Mouse (Mus musculus) embryonic facial prominence, embryonic 11.5 days (tissue): Measurements from ENCODE around the gene Trp53i13. TPM values are rescaled to one million over a fixed set of nuclear protein-coding genes. Genes with fewer than 3 reads are reported as not detected.

Experiments used
- ATAC-seq: fragments of 200-750 bp; cut with Nextera tagmentation; replicated peaks from 2 replicates; pipeline ENCODE4 v1.8.0; 2017; ENCODE audit warnings: low read depth; ENCODE audit not compliant: insufficient number of reproducible peaks, low FRiP score, low TSS enrichment
- DNase-seq: peaks from one replicate; pipeline ENCODE4 v3.0.0-alpha.2; 2015; ENCODE audit warnings: low spot score
- H3K27ac ChIP-seq: fragments of 300-500 bp; sonication (generic); replicated peaks from 2 replicates; pipeline ENCODE4 v1.5.1; 2014; ENCODE audit warnings: mild to moderate bottlenecking, low read depth, low read length, control low read depth
- H3K27me3 ChIP-seq: fragments of 300-500 bp; sonication (generic); 2 replicates; pipeline ENCODE4 v1.6.1; 2014; ENCODE audit warnings: mild to moderate bottlenecking, low read length, moderate library complexity, mixed read lengths; ENCODE audit not compliant: control insufficient read depth, insufficient read depth
- H3K36me3 ChIP-seq: fragments of 300-500 bp; sonication (generic); replicated peaks from 2 replicates; pipeline ENCODE4 v1.6.1; 2014; ENCODE audit warnings: low read depth, mild to moderate bottlenecking, low read length, moderate library complexity, mixed read lengths; ENCODE audit not compliant: control insufficient read depth, insufficient read depth
- H3K4me1 ChIP-seq: fragments of 300-500 bp; sonication (generic); 2 replicates; pipeline ENCODE4 v1.6.1; 2014; ENCODE audit warnings: low read length, mixed read lengths; ENCODE audit not compliant: control insufficient read depth, insufficient read depth
- H3K4me2 ChIP-seq: fragments of 300-500 bp; sonication (generic); 2 replicates; pipeline ENCODE4 v1.6.1; 2014; ENCODE audit warnings: low read depth, mild to moderate bottlenecking, control low read depth, low read length, moderate library complexity
- H3K4me3 ChIP-seq: fragments of 300-500 bp; sonication (generic); 2 replicates; pipeline ENCODE4 v1.5.1; 2014; ENCODE audit warnings: low read depth, low read length, control low read depth
- H3K9ac ChIP-seq: fragments of 300-500 bp; sonication (generic); replicated peaks from 2 replicates; pipeline ENCODE4 v1.6.1; 2014; ENCODE audit warnings: mild to moderate bottlenecking, control low read depth, low read length
- H3K9me3 ChIP-seq: fragments of 300-500 bp; sonication (generic); replicated peaks from 2 replicates; pipeline ENCODE4 v1.6.1; 2016; ENCODE audit warnings: mild to moderate bottlenecking, low read length, inconsistent platforms, mixed read lengths; ENCODE audit not compliant: control insufficient read depth
- WGBS: fragments of 180-500 bp; shearing (Covaris S2); extraction: QIAGEN DNeasy Blood & Tissue Kit; methylation state at CpG from one replicate; pipeline ENCODE4 v1.1.7; 2014; 5-methylcytosine and 5-hydroxymethylcytosine counted together
- polyA plus RNA-seq: library from polyadenylated mRNA; unstranded; fragments of >200 nt; fragmentation: Nextera tagmentation; extraction: Ambion mirVana; gene quantifications from 2 replicates; pipeline ENCODE4 v1.2.1, GENCODE M21; 2014

The Trp53i13 gene
- polyA plus RNA-seq, 1 experiment from 2014 or later, result 31.0 TPM

DNA sequence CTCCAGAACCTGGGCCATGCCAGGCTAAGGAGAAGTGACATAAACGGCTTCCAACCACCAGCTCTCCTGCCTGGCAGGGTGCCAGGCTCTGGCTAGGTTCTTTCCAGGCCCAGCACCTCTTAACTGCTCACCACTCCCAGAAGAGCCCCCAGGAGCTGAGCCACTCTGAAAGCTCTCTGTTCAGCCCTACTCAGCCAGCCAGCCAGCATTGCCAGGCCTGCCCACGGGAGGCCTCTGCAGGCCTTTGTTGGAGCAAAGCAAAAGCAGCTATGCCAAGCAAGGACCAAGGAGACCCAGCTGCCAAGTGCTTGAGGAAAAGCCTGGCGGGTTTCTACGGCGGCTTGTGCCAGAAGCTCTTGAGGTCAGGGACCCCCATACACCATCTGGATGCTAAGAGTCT lies 29.0 kb downstream of the Trp53i13 start:
- Histone ChIP-seq H3K4me1 (peaks cover 2% of the 10 kb centered on the region; the same call in 1 of the 2 replicates), H3K4me3 (no peak overlapping the region), H3K27ac (no peak overlapping the region), H3K36me3 (no peaks in the 10 kb centered on the region), H3K9ac (no peak overlapping the region), H3K4me2 (no peak overlapping the region), H3K27me3 (no peaks in the 10 kb centered on the region), H3K9me3 (no peaks in the 10 kb centered on the region)
- ATAC-seq, result no peak
- 82% methylated on average over 5 of the region's 5 CpGs for WGBS
- DNase-seq, result no peak

DNA sequence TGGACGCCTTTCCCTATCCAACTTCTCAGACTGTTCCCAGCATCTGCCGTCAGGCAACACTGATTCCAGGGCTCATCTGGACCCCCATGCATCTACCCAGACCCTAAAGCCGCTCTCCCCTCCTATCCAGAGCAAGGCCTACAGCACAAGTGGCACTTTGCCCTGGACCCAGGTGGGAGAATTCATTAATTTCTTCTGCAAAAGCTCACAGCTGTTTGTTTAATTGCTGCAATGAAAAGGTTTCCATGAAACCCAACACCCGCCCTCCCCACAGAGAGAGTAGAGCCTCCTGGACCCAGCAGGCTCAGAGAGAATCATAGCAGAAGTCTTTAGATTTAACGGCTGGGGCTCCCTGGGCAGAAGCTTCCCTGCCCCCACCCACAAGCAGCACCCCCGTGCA lies 30.6 kb downstream of the Trp53i13 start:
- Histone ChIP-seq H3K36me3 (no peaks in the 10 kb centered on the region), H3K4me3 (no peak overlapping the region), H3K27ac (no peak overlapping the region), H3K9ac (no peak overlapping the region), H3K4me1 (no peaks in the 10 kb centered on the region; the same call in 1 of the 2 replicates), H3K9me3 (no peaks in the 10 kb centered on the region), H3K27me3 (no peaks in the 10 kb centered on the region), H3K4me2 (no peak overlapping the region)
- no peak for DNase-seq
- ATAC-seq, result no peak
- 52% methylated on average over 6 of the region's 6 CpGs for WGBS

DNA sequence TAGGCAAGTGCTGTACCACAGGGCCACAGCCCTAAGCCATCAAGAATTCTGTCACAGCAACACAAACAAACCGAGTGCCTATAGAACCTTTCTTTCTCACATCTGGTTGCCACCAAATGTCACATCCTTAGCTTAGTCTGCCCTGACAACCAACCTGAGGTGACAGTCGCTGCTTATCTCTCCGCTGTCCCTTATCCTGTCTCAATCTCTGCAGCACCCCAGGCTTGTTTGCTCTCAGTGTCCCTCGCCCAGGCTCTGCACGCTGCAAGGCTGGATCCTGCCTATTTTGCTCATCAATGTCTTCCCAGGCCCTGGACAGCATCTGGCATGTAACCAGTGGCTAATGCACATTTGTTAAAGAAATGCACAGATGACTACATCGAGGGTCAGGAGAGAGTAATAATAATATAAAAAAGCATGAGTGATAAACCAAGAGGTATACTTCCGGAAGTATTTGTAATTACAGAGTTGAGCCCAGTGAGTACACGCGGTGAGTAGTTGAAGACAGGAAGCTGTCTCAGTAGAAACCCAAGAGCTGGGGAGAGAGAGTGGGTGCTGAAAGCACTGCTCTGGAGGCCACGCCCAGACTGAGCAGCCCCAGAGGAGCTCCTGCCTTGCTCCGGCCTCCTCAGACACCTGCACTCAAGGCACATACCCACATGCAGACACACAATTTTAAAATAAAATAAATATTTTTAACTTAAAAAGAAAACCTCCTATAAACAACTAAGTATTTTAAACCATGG lies 32.1 kb downstream of the Trp53i13 start:
- no peaks in the 10 kb centered on the region for H3K9me3 ChIP-seq
- H3K36me3 ChIP-seq, result no peaks in the 10 kb centered on the region
- H3K4me2 ChIP-seq, result no peak overlapping the region
- no peak overlapping the region for H3K4me3 ChIP-seq
- no peaks in the 10 kb centered on the region; the same call in 1 of the 2 replicates for H3K4me1 ChIP-seq
- no peaks in the 10 kb centered on the region for H3K27me3 ChIP-seq
- DNase-seq, result no peak
- WGBS, result 67% methylated on average over 11 of the region's 11 CpGs
- no peak for ATAC-seq
- H3K9ac ChIP-seq, result no peak overlapping the region
- no peak overlapping the region for H3K27ac ChIP-seq

DNA sequence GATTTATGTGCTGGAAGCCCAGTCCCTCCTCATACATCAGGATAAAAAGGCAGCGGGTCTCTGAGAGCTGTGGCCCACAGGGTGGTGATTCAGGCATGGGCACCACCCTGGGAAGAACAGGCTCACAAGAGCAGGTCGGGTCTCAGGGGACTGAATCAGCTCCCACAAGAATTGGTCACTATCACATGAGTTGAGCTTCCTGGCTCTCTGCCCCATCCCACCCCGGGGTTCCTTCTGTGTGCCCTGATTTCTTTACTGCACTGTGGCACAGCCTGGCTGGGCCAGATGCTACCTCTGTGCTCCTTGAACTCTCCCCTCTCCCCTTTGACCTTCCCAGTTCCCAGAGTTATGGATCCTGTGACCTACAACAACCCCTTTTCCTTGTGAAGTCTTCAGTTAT lies 32.7 kb downstream of the Trp53i13 start:
- no peaks in the 10 kb centered on the region for H3K9me3 ChIP-seq
- WGBS, result 65% methylated on average over 3 of the region's 3 CpGs
- ATAC-seq, result no peak

DNA sequence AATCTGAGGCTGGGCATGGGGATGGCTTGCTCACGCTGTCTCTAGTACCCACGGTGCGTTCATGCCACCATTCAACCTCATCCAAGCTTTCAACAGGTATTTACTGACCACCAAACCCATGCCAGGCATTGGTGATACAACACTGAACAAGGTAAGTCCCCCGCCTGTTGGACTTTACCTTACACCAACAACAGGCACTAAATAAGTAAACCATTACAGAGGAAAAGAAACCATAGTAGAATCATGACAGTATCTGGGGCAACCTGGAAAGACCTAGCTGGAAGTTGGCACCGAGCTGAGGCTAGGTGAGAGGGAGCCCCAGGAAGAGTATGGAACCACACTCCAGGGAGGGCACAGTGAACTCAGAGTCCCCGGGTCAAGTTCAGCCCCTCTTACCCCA lies 38.9 kb downstream of the Trp53i13 start:
- H3K27ac ChIP-seq, result no peak overlapping the region
- WGBS, result 97% methylated on average over 6 of the region's 6 CpGs
- no peaks in the 10 kb centered on the region for H3K27me3 ChIP-seq
- H3K4me1 ChIP-seq, result no peaks in the 10 kb centered on the region
- peaks cover 8% of the 10 kb centered on the region for H3K36me3 ChIP-seq
- H3K9me3 ChIP-seq, result no peaks in the 10 kb centered on the region
- no peak for DNase-seq
- H3K4me2 ChIP-seq, result no peak overlapping the region
- H3K4me3 ChIP-seq, result no peak overlapping the region
- H3K9ac ChIP-seq, result no peak overlapping the region
- ATAC-seq, result no peak

More for the DNA sequence above, 32.7 kb downstream of the Trp53i13 start:
- Histone ChIP-seq H3K36me3 (no peaks in the 10 kb centered on the region), H3K9ac (no peak overlapping the region), H3K4me1 (no peaks in the 10 kb centered on the region), H3K4me2 (no peak overlapping the region), H3K27ac (no peak overlapping the region), H3K27me3 (no peaks in the 10 kb centered on the region), H3K4me3 (no peak overlapping the region)
- DNase-seq, result no peak

DNA sequence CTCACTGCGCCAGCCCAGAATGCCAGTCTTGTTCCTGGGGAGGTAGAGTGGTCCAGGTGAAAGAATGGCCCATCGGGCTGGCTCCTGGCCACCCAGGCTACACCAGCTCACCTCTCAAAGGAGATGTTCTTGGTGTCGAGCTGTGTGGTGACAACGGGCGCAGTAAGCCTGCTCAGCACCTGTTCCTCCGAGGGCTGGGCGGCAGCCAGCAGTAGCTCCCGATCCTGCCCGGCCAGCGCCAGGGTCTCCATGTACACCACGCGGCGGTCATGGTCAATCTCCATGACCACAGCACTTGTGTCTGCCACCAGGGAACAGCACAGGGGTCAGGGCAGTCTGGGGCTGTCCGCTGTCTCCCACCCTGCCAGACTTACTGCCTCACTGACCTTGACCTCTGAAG lies 39.6 kb downstream of the Trp53i13 start:
- Histone ChIP-seq H3K4me1 (no peaks in the 10 kb centered on the region), H3K36me3 (peaks cover 8% of the 10 kb centered on the region), H3K4me2 (no peak overlapping the region), H3K9me3 (no peaks in the 10 kb centered on the region), H3K4me3 (no peak overlapping the region), H3K27ac (no peak overlapping the region), H3K9ac (no peak overlapping the region), H3K27me3 (no peaks in the 10 kb centered on the region)
- no peak for DNase-seq
- 94% methylated on average over 14 of the region's 14 CpGs for WGBS
- ATAC-seq, result no peak

DNA sequence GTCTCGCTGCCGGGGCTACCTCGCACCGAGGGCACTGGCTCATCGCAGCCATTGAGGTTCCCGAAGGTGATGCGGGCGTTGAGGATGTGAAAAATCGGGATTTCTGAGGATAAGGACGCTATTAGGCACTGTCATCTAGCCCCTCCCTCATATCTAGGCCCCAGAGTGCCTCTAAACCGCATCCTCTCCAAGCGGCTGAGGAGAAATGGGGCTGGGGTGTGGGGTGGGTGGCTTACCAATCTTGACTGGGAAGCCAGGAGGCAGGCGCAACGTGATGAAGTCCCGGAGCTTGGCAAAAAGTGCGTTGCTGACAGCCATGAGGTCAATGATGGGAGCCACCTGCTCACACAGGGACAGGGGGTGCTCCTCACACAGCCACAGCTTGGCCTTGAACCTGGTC lies 43.0 kb downstream of the Trp53i13 start:
- Histone ChIP-seq H3K27ac (no peak overlapping the region), H3K9ac (no peak overlapping the region), H3K27me3 (peaks cover 7% of the 10 kb centered on the region), H3K4me3 (no peak overlapping the region), H3K4me1 (no peaks in the 10 kb centered on the region), H3K36me3 (peaks cover 8% of the 10 kb centered on the region), H3K9me3 (no peaks in the 10 kb centered on the region), H3K4me2 (no peak overlapping the region)
- ATAC-seq, result no peak
- WGBS, result 88% methylated on average over 16 of the region's 16 CpGs
- DNase-seq, result no peak

DNA sequence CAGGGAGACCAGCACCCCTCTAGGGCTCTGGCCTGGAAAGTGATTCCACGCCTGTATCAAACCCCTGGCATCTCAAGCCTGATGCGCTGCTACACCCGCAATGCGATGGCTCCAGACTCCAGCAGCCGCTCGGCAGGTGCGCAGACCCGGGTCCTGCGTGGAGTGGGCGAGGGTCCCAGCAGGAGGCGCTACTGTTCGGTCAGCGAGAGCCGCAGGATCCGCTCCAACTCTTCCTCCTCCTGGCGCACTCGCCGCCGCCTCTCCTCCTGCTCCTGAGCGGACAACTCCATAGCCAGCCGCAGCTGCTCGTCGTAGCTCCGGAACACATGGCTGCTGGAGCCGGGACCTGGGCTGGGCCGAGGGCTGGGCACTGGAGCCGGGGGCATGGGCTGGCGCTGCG lies 44.4 kb downstream of the Trp53i13 start:
- Histone ChIP-seq H3K4me2 (no peak overlapping the region), H3K36me3 (peaks cover 8% of the 10 kb centered on the region), H3K9ac (no peak overlapping the region), H3K27ac (no peak overlapping the region), H3K27me3 (peaks cover 21% of the 10 kb centered on the region), H3K9me3 (no peaks in the 10 kb centered on the region), H3K4me1 (no peaks in the 10 kb centered on the region; the same call in 1 of the 2 replicates), H3K4me3 (no peak overlapping the region)
- DNase-seq (no peak), ATAC-seq (no peak)
- 70% methylated on average over 29 of the region's 29 CpGs for WGBS
